Mouse (Mus musculus): ENCODE measurements at regions not wholly inside any gene's neighbourhood (a gene's known extent, or its start where the extent isn't known, plus 50 kb on each side); places are given as distances from the start of the nearest gene placed in this dataset.

- no peak for DNase-seq
Measured at GRCm38 (mm10) chr11:19151026-19151425, 132.2 kb upstream of the Meis1 start.

- DNase-seq = no peak
Measured at GRCm38 (mm10) chr11:19153714-19154113, 134.9 kb upstream of the Meis1 start.

GRCm38 (mm10) chr11:19154813-19155616, 136.2 kb upstream of the Meis1 start:
- DNase-seq = no peak

GRCm38 (mm10) chr11:19155617-19155983, 136.8 kb upstream of the Meis1 start:
- DNase-seq = no peak

- DNase-seq = no peak
Measured at GRCm38 (mm10) chr11:19160227-19160626, 141.4 kb upstream of the Meis1 start.

- no peak for DNase-seq
Measured at GRCm38 (mm10) chr11:19160669-19161068, 141.9 kb upstream of the Meis1 start.

- no peak for DNase-seq
Measured at GRCm38 (mm10) chr11:19170938-19171337, 152.2 kb upstream of the Meis1 start.

GRCm38 (mm10) chr11:19174305-19175017, 155.7 kb upstream of the Meis1 start:
- no peak for DNase-seq

GRCm38 (mm10) chr11:19179290-19179689, 160.5 kb upstream of the Meis1 start:
- no peak for DNase-seq

GRCm38 (mm10) chr11:19189778-19190177, 171.0 kb upstream of the Meis1 start:
- no peak for DNase-seq

- no peak for DNase-seq
Measured at GRCm38 (mm10) chr11:19194464-19194863, 175.7 kb upstream of the Meis1 start.

- no peak for DNase-seq
Measured at GRCm38 (mm10) chr11:19197790-19198189, 179.0 kb upstream of the Meis1 start.

- DNase-seq = no peak
Measured at GRCm38 (mm10) chr11:19202602-19203517, 184.1 kb upstream of the Meis1 start.

GRCm38 (mm10) chr11:19203518-19203900, 184.7 kb upstream of the Meis1 start:
- DNase-seq = no peak

GRCm38 (mm10) chr11:19203968-19204367, 185.2 kb upstream of the Meis1 start:
- DNase-seq = peak; percentile 49

- peak; percentile 21 for DNase-seq
Measured at GRCm38 (mm10) chr11:19204521-19204920, 185.7 kb upstream of the Meis1 start.

- DNase-seq = no peak
Measured at GRCm38 (mm10) chr11:19205174-19205573, 186.4 kb upstream of the Meis1 start.

GRCm38 (mm10) chr11:19219476-19219875, 200.7 kb upstream of the Meis1 start:
- DNase-seq = no peak

- no peak for DNase-seq
Measured at GRCm38 (mm10) chr11:19221442-19221841, 202.7 kb upstream of the Meis1 start.

- DNase-seq = no peak
Measured at GRCm38 (mm10) chr11:19226756-19227155, 208.0 kb upstream of the Meis1 start.

- DNase-seq = no peak
Measured at GRCm38 (mm10) chr11:19227716-19228115, 208.9 kb upstream of the Meis1 start.

GRCm38 (mm10) chr11:19246390-19247114, 227.8 kb upstream of the Meis1 start:
- no peak for DNase-seq

- no peak for DNase-seq
Measured at GRCm38 (mm10) chr11:19253605-19254004, 234.8 kb upstream of the Meis1 start.
